Mouse (Mus musculus) lung, postnatal 4 days (tissue): ENCODE measurements around the gene Pkd2l1.
"Not testable (repeated sequence)": the region's sequence is repeated elsewhere in the genome, so short reads cannot be mapped to it uniquely, and the experiment has no call there.

Experiments used
- DNase-seq, 2 experiments: peaks; one replicate each; pipeline ENCODE4 v3.0.0; 2021

Pkd2l1 gene

GRCm38 (mm10) chr19:44153781-44154180 lies 38.5 kb downstream of the Pkd2l1 start:
- DNase-seq: no peak

GRCm38 (mm10) chr19:44148991-44149390 lies 43.3 kb downstream of the Pkd2l1 start:
- DNase-seq: no peak

GRCm38 (mm10) chr19:44148345-44148744 lies 43.9 kb downstream of the Pkd2l1 start:
- no peak for DNase-seq

GRCm38 (mm10) chr19:44146951-44147350 lies 45.3 kb downstream of the Pkd2l1 start:
- DNase-seq: no peak

- no peak for DNase-seq
These were observed 45.7 kb downstream of the Pkd2l1 start for GRCm38 (mm10) chr19:44146568-44146879.

- peak; percentile 93 for DNase-seq
These were observed 46.3 kb downstream of the Pkd2l1 start, which contains the start of gene Bloc1s2 for GRCm38 (mm10) chr19:44145702-44146567. Gene Bloc1s2, minus strand, starts transcription at chr19:44146446.

- peak in 1 of 2 experiments; percentile 20 for DNase-seq
These were observed 47.9 kb downstream of the Pkd2l1 start for GRCm38 (mm10) chr19:44144366-44144765.

GRCm38 (mm10) chr19:44135960-44136485 lies 56.2 kb downstream of the Pkd2l1 start:
- DNase-seq: no peak

- peak; percentile 88 to 90 for DNase-seq
These were observed 56.9 kb downstream of the Pkd2l1 start, which contains the start of gene Cwf19l1 for GRCm38 (mm10) chr19:44135072-44135959. Gene Cwf19l1, minus strand, starts transcription at chr19:44135876.

GRCm38 (mm10) chr19:44132917-44133316 lies 59.3 kb downstream of the Pkd2l1 start:
- DNase-seq: no peak

GRCm38 (mm10) chr19:44128560-44128959 lies 63.7 kb downstream of the Pkd2l1 start:
- no peak for DNase-seq

GRCm38 (mm10) chr19:44127729-44128497 lies 64.3 kb downstream of the Pkd2l1 start:
- DNase-seq: no peak

GRCm38 (mm10) chr19:44121137-44121536 lies 71.1 kb downstream of the Pkd2l1 start:
- no peak for DNase-seq

- not testable (repeated sequence) for DNase-seq
These were observed 71.6 kb downstream of the Pkd2l1 start for GRCm38 (mm10) chr19:44120686-44121085.

- no peak for DNase-seq
These were observed 74.4 kb downstream of the Pkd2l1 start for GRCm38 (mm10) chr19:44117793-44118192.

- DNase-seq: no peak
These were observed 80.5 kb downstream of the Pkd2l1 start for GRCm38 (mm10) chr19:44111706-44112105.

- DNase-seq: no peak
These were observed 81.9 kb downstream of the Pkd2l1 start for GRCm38 (mm10) chr19:44110356-44110755.

GRCm38 (mm10) chr19:44108996-44109395 lies 83.2 kb downstream of the Pkd2l1 start:
- peak; percentile 28 to 59 for DNase-seq

GRCm38 (mm10) chr19:44107661-44108521 lies 84.4 kb downstream of the Pkd2l1 start:
- DNase-seq: no peak

GRCm38 (mm10) chr19:44106831-44107660 lies 85.2 kb downstream of the Pkd2l1 start, which contains the start of gene Chuk:
Gene Chuk, minus strand, starts transcription at chr19:44107480.
- peak; percentile 97 for DNase-seq
